Mouse (Mus musculus): ENCODE measurements around the gene Ccdc126.
"Not testable (repeated sequence)": the region's sequence is repeated elsewhere in the genome, so short reads cannot be mapped to it uniquely, and the experiment has no call there.

Gene Ccdc126

GRCm38 (mm10) chr6:49318966-49319594, at the start of gene Ccdc126:
Ccdc126 (plus strand) TSS chr6:49319274.
- peak; percentile 99 for DNase-seq (ENCODE audit: low spot score)

GRCm38 (mm10) chr6:49269923-49270322, 49.2 kb upstream of the Ccdc126 start:
- no peak for DNase-seq (ENCODE audit: low spot score)

GRCm38 (mm10) chr6:49271815-49272214, 47.3 kb upstream of the Ccdc126 start:
- no peak for DNase-seq (ENCODE audit: low spot score)

GRCm38 (mm10) chr6:49272863-49273262, 46.2 kb upstream of the Ccdc126 start:
- DNase-seq (ENCODE audit: low spot score) = no peak

GRCm38 (mm10) chr6:49273934-49274333, 45.1 kb upstream of the Ccdc126 start:
- no peak for DNase-seq (ENCODE audit: low spot score)

GRCm38 (mm10) chr6:49274416-49275091, 44.5 kb upstream of the Ccdc126 start:
- no peak for DNase-seq (ENCODE audit: low spot score)

- no peak for DNase-seq (ENCODE audit: low spot score)
Measured at GRCm38 (mm10) chr6:49275296-49275695, 43.8 kb upstream of the Ccdc126 start.

GRCm38 (mm10) chr6:49280942-49281341, 38.1 kb upstream of the Ccdc126 start:
- no peak for DNase-seq (ENCODE audit: low spot score)

GRCm38 (mm10) chr6:49282122-49282521, 37.0 kb upstream of the Ccdc126 start:
- no peak for DNase-seq (ENCODE audit: low spot score)

- DNase-seq (ENCODE audit: low spot score) = no peak
Measured at GRCm38 (mm10) chr6:49298286-49298685, 20.8 kb upstream of the Ccdc126 start.

- DNase-seq (ENCODE audit: low spot score) = not testable (repeated sequence)
Measured at GRCm38 (mm10) chr6:49314821-49315220, 4.3 kb upstream of the Ccdc126 start.

GRCm38 (mm10) chr6:49319595-49320315, 681 bp downstream of the Ccdc126 start:
- peak; percentile 49 for DNase-seq (ENCODE audit: low spot score)

GRCm38 (mm10) chr6:49321341-49321740, 2.3 kb downstream of the Ccdc126 start:
- DNase-seq (ENCODE audit: low spot score) = no peak

- no peak for DNase-seq (ENCODE audit: low spot score)
Measured at GRCm38 (mm10) chr6:49322056-49322455, 3.0 kb downstream of the Ccdc126 start.

- DNase-seq (ENCODE audit: low spot score) = no peak
Measured at GRCm38 (mm10) chr6:49322986-49323385, 3.9 kb downstream of the Ccdc126 start.

GRCm38 (mm10) chr6:49324528-49324927, 5.5 kb downstream of the Ccdc126 start:
- peak; percentile 16 for DNase-seq (ENCODE audit: low spot score)

GRCm38 (mm10) chr6:49325294-49325693, 6.2 kb downstream of the Ccdc126 start:
- DNase-seq (ENCODE audit: low spot score) = no peak

- DNase-seq (ENCODE audit: low spot score) = no peak
Measured at GRCm38 (mm10) chr6:49326846-49327245, 7.8 kb downstream of the Ccdc126 start.

GRCm38 (mm10) chr6:49331369-49332059, 12.4 kb downstream of the Ccdc126 start:
- DNase-seq (ENCODE audit: low spot score) = no peak

GRCm38 (mm10) chr6:49332060-49332370, 12.9 kb downstream of the Ccdc126 start:
- DNase-seq (ENCODE audit: low spot score) = no peak

GRCm38 (mm10) chr6:49338566-49338965, 19.5 kb downstream of the Ccdc126 start:
- DNase-seq (ENCODE audit: low spot score) = peak; percentile 62

- DNase-seq (ENCODE audit: low spot score) = no peak
Measured at GRCm38 (mm10) chr6:49339145-49339544, 20.1 kb downstream of the Ccdc126 start.
